Mouse (Mus musculus): ENCODE data around the gene Zfp661.
"Not testable (repeated sequence)": the region's sequence is repeated elsewhere in the genome, so short reads cannot be mapped to it uniquely, and the experiment has no call there.

The Zfp661 gene

GRCm38 (mm10) chr2:127586694-127587513, at the start of gene Zfp661, which contains the start of gene Mrps5:
Gene Zfp661 (minus strand): TSS chr2:127587094.
Gene Mrps5 (plus strand): TSS chr2:127587222.
- DNase-seq (ENCODE audit: low read depth, low spot score) = peak; percentile 72

GRCm38 (mm10) chr2:127635581-127635980, 48.7 kb upstream of the Zfp661 start:
- no peak for DNase-seq (ENCODE audit: low read depth, low spot score)

GRCm38 (mm10) chr2:127632601-127633000, 45.7 kb upstream of the Zfp661 start:
- DNase-seq (ENCODE audit: low read depth, low spot score) = no peak

- peak; percentile 32 for DNase-seq (ENCODE audit: low read depth, low spot score)
Observed at GRCm38 (mm10) chr2:127627990-127628570, 41.2 kb upstream of the Zfp661 start.

GRCm38 (mm10) chr2:127627354-127627753, 40.5 kb upstream of the Zfp661 start:
- no peak for DNase-seq (ENCODE audit: low read depth, low spot score)

- no peak for DNase-seq (ENCODE audit: low read depth, low spot score)
Observed at GRCm38 (mm10) chr2:127625659-127626058, 38.8 kb upstream of the Zfp661 start.

GRCm38 (mm10) chr2:127624786-127625185, 37.9 kb upstream of the Zfp661 start:
- peak; percentile 46 for DNase-seq (ENCODE audit: low read depth, low spot score)

GRCm38 (mm10) chr2:127622065-127622464, 35.2 kb upstream of the Zfp661 start:
- DNase-seq (ENCODE audit: low read depth, low spot score) = no peak

- no peak for DNase-seq (ENCODE audit: low read depth, low spot score)
Observed at GRCm38 (mm10) chr2:127619311-127619710, 32.4 kb upstream of the Zfp661 start.

GRCm38 (mm10) chr2:127612288-127612687, 25.4 kb upstream of the Zfp661 start:
- DNase-seq (ENCODE audit: low read depth, low spot score) = no peak

GRCm38 (mm10) chr2:127611386-127611785, 24.5 kb upstream of the Zfp661 start:
- no peak for DNase-seq (ENCODE audit: low read depth, low spot score)

- no peak for DNase-seq (ENCODE audit: low read depth, low spot score)
Observed at GRCm38 (mm10) chr2:127608986-127609385, 22.1 kb upstream of the Zfp661 start.

- DNase-seq (ENCODE audit: low read depth, low spot score) = no peak
Observed at GRCm38 (mm10) chr2:127608234-127608633, 21.3 kb upstream of the Zfp661 start.

- DNase-seq (ENCODE audit: low read depth, low spot score) = no peak
Observed at GRCm38 (mm10) chr2:127605203-127605602, 18.3 kb upstream of the Zfp661 start.

GRCm38 (mm10) chr2:127603383-127603782, 16.5 kb upstream of the Zfp661 start:
- DNase-seq (ENCODE audit: low read depth, low spot score) = not testable (repeated sequence)

GRCm38 (mm10) chr2:127590840-127591239, 3.9 kb upstream of the Zfp661 start:
- no peak for DNase-seq (ENCODE audit: low read depth, low spot score)

- no peak for DNase-seq (ENCODE audit: low read depth, low spot score)
Observed at GRCm38 (mm10) chr2:127590204-127590603, 3.3 kb upstream of the Zfp661 start.

- DNase-seq (ENCODE audit: low read depth, low spot score) = no peak
Observed at GRCm38 (mm10) chr2:127588897-127589296, 2.0 kb upstream of the Zfp661 start.

GRCm38 (mm10) chr2:127587514-127587844, 585 bp upstream of the Zfp661 start:
- DNase-seq (ENCODE audit: low read depth, low spot score) = no peak

- DNase-seq (ENCODE audit: low read depth, low spot score) = peak; percentile 86
Observed at GRCm38 (mm10) chr2:127584436-127584858, 2.4 kb downstream of the Zfp661 start.

GRCm38 (mm10) chr2:127573322-127573721, 13.6 kb downstream of the Zfp661 start:
- DNase-seq (ENCODE audit: low read depth, low spot score) = no peak

GRCm38 (mm10) chr2:127559070-127559966, 27.6 kb downstream of the Zfp661 start:
- DNase-seq (ENCODE audit: low read depth, low spot score) = peak; percentile 87
